Comparison of ENCODE assay signal across 27 mouse cellular contexts in genomic region chr14:87563841-87564240, GRCm38 (mm10).
A peak's percentile ranks its signal among the peaks of the same experiment; 100 is the strongest.
DNase-seq lines count a peak whose midpoint lies in the region; ATAC-seq and TF ChIP-seq lines count a peak whose summit lies in the region.
"Had no signal": no experiment of that assay in that cellular context is flagged by ENCODE, and none has a peak within 500 bp of the region (broad histone marks: within the 10 kb centered on the region; RNA-seq: fewer than 3 reads in every experiment).

No protein-coding gene starts in this region.

- H3K36me3 ChIP-seq in liver, adult 2 months (ENCODE audit: control insufficient read depth, insufficient read depth, low read length): no peaks in the 10 kb centered on the region
- H3K36me3 ChIP-seq in forebrain, embryonic 15.5 days: no peaks in the 10 kb centered on the region
- H3K36me3 ChIP-seq in forebrain, embryonic 16.5 days (ENCODE audit: control insufficient read depth, insufficient read depth): no peaks in the 10 kb centered on the region
- H3K36me3 ChIP-seq: forebrain, embryonic 10.5 days; G1E; heart, embryonic 12.5 days; heart, embryonic 15.5 days had no signal

- no peak for TF ChIP-seq POLR2A in liver, adult 2 months (IDR thresholded peaks at IDR 0.05; ENCODE audit: extremely low read depth, insufficient read depth, low read length)

- no peak for TF ChIP-seq CTCF in liver, adult 2 months (IDR thresholded peaks at IDR 0.05; ENCODE audit: low read depth, low read length)

- ATAC-seq in forebrain, embryonic 15.5 days (replicated peaks): no peak
- no peak for ATAC-seq in forebrain, embryonic 16.5 days
- ATAC-seq: forebrain, embryonic 13.5 days; hindbrain, postnatal 0 days; inflammation-experienced regulatory T-cells, adult 6 months; intestine, embryonic 16.5 days; Patski had no signal

- H3K27me3 ChIP-seq in liver, adult 2 months (ENCODE audit: control insufficient read depth, insufficient read depth, low read length): no peaks in the 10 kb centered on the region
- no peaks in the 10 kb centered on the region for H3K27me3 ChIP-seq in forebrain, embryonic 15.5 days
- no peaks in the 10 kb centered on the region for H3K27me3 ChIP-seq in forebrain, embryonic 16.5 days (replicated peaks; ENCODE audit: control insufficient read depth, insufficient read depth, low read length)
- H3K27me3 ChIP-seq: forebrain, embryonic 13.5 days; heart, embryonic 12.5 days; heart, embryonic 15.5 days had no signal

- H3K79me2 ChIP-seq in liver, adult 2 months (ENCODE audit: control insufficient read depth, insufficient read depth, low read length): no peaks in the 10 kb centered on the region

- H3K27ac ChIP-seq in liver, adult 2 months (replicated peaks; ENCODE audit: insufficient read depth, low read depth, low read length): no peak overlapping the region
- no peak overlapping the region for H3K27ac ChIP-seq in forebrain, embryonic 15.5 days (replicated peaks)
- H3K27ac ChIP-seq in forebrain, embryonic 16.5 days (ENCODE audit: low read length): no peak overlapping the region
- H3K27ac ChIP-seq: forebrain, embryonic 10.5 days; forebrain, embryonic 13.5 days; gastrocnemius, adult 2 months; heart, embryonic 15.5 days; hindbrain, embryonic 14.5 days; hindbrain, postnatal 0 days had no signal

- H3K4me1 ChIP-seq in liver, adult 2 months (ENCODE audit: control insufficient read depth, insufficient read depth, low read length): no peaks in the 10 kb centered on the region
- peaks cover 19% of the 10 kb centered on the region for H3K4me1 ChIP-seq in forebrain, embryonic 15.5 days
- peaks cover 14% of the 10 kb centered on the region for H3K4me1 ChIP-seq in forebrain, embryonic 16.5 days (replicated peaks; ENCODE audit: control insufficient read depth, insufficient read depth, low read length)

- H3K9ac ChIP-seq in liver, adult 2 months (ENCODE audit: low read depth, low read length): no peak overlapping the region
- no peak overlapping the region for H3K9ac ChIP-seq in forebrain, embryonic 15.5 days (replicated peaks)
- no peak overlapping the region for H3K9ac ChIP-seq in forebrain, embryonic 16.5 days (replicated peaks; ENCODE audit: low read depth, low read length)
- H3K9ac ChIP-seq: forebrain, embryonic 13.5 days; heart, embryonic 12.5 days; heart, embryonic 15.5 days; hindbrain, embryonic 14.5 days had no signal

- no peak overlapping the region for H3K4me2 ChIP-seq in forebrain, embryonic 15.5 days (replicated peaks)
- no peak overlapping the region for H3K4me2 ChIP-seq in forebrain, embryonic 16.5 days (ENCODE audit: low read length)
- H3K4me2 ChIP-seq: forebrain, embryonic 13.5 days; heart, embryonic 12.5 days; heart, embryonic 15.5 days; hindbrain, embryonic 14.5 days had no signal

- DNase-seq in adrenal gland, adult 2 months: peak; percentile 33
- DNase-seq in adrenal gland, adult 18-20 months (ENCODE audit: low spot score in 2 of 2): no peak
- DNase-seq in liver, adult 2 months (ENCODE audit: extremely low read depth, low read depth, low spot score): peak; percentile 9
- no peak for DNase-seq in liver
- peak; percentile 13 to 25 for DNase-seq in adrenal gland, postnatal 36 days
- DNase-seq: B cell, adult 2 months; cerebellum, adult 11-12 months; cerebellum, adult 8-10 months; cerebellum, postnatal 10 days; gastrocnemius, adult 2 months; gastrocnemius, postnatal 14 days; heart, adult 18-20 months; heart, postnatal 14 days; heart, postnatal 4 days; kidney, adult 18-20 months had no signal

- WGBS in liver, adult 2 months: 68% methylated on average over 9 of the region's 9 CpGs
- 87% methylated on average over 9 of the region's 9 CpGs for WGBS in forebrain, embryonic 15.5 days
- 85% methylated on average over 9 of the region's 9 CpGs for WGBS in forebrain, embryonic 16.5 days

- no peak overlapping the region for H3K4me3 ChIP-seq in liver, adult 2 months (ENCODE audit: insufficient read depth, low read depth, low read length)
- H3K4me3 ChIP-seq in forebrain, embryonic 15.5 days: no peak overlapping the region
- no peak overlapping the region for H3K4me3 ChIP-seq in forebrain, embryonic 16.5 days (replicated peaks; ENCODE audit: low read length)
- H3K4me3 ChIP-seq: forebrain, embryonic 10.5 days; forebrain, embryonic 13.5 days; gastrocnemius, adult 2 months; heart, embryonic 12.5 days; heart, embryonic 15.5 days had no signal

- H3K9me3 ChIP-seq in forebrain, embryonic 15.5 days: no peaks in the 10 kb centered on the region
- no peaks in the 10 kb centered on the region for H3K9me3 ChIP-seq in forebrain, embryonic 16.5 days (ENCODE audit: control insufficient read depth, low read length)
- H3K9me3 ChIP-seq: forebrain, embryonic 10.5 days; forebrain, embryonic 13.5 days; G1E; heart, embryonic 12.5 days; heart, embryonic 15.5 days had no signal

Comparison
In these comparisons a context has a peak if more than half of its experiments do, and no peak if none do; other contexts are left out.
1. DNase-seq: peak in adrenal gland, adult 2 months (single experiment), liver, adult 2 months (single experiment) and adrenal gland, postnatal 36 days (2 of 2); none in adrenal gland, adult 18-20 months (0 of 2) and liver (single experiment).